Mouse (Mus musculus) frontal cortex, postnatal 14 days (tissue): ENCODE results near the gene Lrrc55.

Experiments
- DNase-seq, 2 experiments: peaks; one replicate each; pipeline ENCODE4 v3.0.0; 2022; ENCODE audit warnings: low spot score in 2 of 2

Gene Lrrc55

DNA sequence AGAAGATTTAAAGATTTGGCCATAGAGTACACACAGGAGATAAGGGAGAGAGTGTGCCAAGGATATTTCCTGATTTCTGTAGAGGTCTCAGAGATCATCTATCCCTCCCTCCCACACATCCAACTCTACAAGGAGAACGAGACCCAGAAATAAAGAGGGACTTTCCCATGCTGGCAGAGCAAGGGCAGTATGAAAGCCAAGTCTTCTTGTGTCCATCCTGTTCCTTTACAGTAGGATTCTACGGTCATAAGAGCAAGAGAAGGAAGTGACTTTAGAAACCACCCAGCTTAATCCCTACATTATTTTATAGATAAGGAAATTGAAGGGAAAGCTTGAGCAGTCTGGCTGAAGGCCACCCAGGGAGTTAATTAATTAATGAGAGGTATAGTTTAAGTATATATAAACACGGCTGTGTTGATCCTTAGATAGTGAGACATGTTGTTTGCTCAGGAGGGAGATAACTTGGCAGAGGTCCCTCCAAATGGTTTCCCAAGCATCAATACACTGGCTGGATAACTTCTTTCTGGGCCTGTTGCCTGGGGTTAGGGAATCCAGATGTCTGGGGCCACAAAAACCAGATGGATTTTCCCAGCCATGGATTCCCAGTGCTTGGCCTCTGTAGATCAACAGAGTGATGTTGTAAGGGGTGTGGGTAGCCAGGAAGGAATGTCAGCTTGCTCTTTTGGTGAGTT, 24.8 kb downstream of the Lrrc55 start:
- no peak for DNase-seq

DNA sequence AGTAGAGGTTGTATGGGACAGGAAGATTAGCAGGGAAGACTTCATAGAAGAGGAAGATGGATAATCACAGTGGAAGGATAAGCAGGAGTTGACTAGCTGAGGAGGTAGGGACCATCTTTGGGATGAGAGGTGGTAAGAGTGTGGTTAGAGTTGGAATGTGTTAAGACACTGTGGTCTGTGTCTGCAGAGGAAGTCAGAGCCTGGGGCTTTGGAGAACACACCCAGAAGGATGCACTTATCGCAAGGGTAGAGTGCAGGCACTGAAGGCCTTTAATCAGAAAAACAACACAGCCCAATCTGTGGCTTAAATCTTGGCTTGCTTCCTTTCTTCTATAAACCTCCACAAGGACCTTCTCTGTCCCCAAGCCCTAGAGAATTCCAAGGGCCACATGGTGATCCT, 28.7 kb downstream of the Lrrc55 start:
- no peak for DNase-seq

- DNase-seq, result no peak
Measured at GRCm38 (mm10) chr2:85167624-85168023, 29.4 kb downstream of the Lrrc55 start.

- no peak for DNase-seq
Measured at GRCm38 (mm10) chr2:85163311-85164047, 33.5 kb downstream of the Lrrc55 start.

- no peak for DNase-seq
Measured at GRCm38 (mm10) chr2:85161638-85162093, 35.3 kb downstream of the Lrrc55 start.

DNA sequence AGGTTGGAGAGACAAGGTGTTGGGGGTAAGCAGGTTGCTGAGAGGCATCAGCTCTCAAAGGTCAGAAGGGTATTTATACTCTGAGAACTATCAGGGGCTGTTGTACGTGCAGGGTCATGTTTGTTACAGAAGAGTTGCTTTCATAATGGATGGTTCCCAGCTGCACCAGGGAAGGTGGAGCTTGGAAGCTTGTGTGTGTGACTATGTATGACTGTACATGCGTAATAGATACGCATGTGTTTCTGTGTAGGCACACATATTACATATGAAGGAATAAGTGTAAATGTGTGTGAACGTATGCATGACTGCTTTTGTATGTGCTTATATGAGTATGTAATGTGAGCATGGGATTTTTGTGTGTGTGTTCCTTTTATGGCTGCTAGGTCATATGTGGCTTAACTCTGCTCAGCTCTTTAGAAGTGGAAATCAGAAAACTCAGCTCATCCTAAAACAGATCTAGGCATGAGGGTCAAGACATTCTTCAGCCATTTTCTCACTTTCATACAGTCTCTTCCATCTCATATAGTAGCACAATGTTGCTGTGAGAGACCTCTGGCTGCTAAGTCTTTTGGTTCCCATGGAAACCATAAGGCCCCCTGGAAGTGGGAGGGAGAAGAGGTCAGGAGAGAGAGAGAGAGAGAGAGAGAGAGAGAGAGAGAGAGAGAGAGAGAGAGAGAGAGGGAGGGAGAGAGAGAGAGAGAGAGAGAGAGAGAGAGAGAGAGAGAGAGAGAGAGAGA, 35.9 kb downstream of the Lrrc55 start:
- no peak for DNase-seq

DNA sequence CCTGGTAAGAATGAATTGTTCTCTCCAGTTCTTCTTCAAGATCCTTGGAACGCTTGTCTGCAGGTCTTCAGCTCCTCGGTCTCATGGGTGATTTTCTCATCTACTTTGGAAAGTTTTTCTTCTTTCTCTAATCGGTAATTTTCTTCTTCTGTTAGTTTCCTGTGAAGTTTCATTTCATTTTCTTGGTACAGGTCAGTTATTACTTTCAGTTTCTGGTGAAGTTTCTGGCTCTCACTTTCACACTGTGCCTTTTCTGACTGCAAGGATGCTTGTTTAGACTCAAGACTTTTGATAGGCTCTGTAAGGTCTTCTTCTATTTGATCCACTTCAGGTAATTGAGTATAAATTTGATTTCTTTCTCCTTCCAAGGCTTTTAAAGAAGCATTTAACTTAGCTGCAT, 39.6 kb downstream of the Lrrc55 start:
- DNase-seq, result no peak

- no peak for DNase-seq
Measured at GRCm38 (mm10) chr2:85156136-85156535, 40.9 kb downstream of the Lrrc55 start.

GRCm38 (mm10) chr2:85155334-85155733, 41.7 kb downstream of the Lrrc55 start:
- DNase-seq, result no peak

GRCm38 (mm10) chr2:85151233-85151632, 45.8 kb downstream of the Lrrc55 start:
- no peak for DNase-seq

- no peak for DNase-seq
Measured at GRCm38 (mm10) chr2:85150373-85150772, 46.6 kb downstream of the Lrrc55 start.

- DNase-seq, result no peak
Measured at GRCm38 (mm10) chr2:85147481-85147880, 49.5 kb downstream of the Lrrc55 start.

GRCm38 (mm10) chr2:85145346-85145745, 51.7 kb downstream of the Lrrc55 start:
- DNase-seq, result no peak

- DNase-seq, result no peak
Measured at GRCm38 (mm10) chr2:85144908-85145307, 52.1 kb downstream of the Lrrc55 start.

DNA sequence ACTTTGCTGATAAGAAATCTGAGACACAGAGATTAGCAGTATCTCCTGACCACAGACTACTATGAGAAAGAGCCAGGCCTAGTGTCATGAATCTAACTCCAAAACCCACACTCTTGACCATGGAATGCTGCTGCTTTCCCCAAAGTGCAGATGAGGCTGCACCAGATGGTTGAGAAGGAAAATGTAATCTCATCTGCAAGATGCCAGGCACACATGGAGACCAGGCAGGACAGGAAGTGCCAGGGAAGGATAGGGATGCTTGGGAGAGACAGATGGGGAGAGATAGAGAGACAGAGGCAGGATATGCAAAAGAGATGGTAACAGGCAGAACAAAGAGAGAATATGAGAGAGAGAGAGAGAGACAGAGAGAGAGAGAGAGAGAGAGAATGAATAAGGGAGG, 56.2 kb downstream of the Lrrc55 start:
- no peak for DNase-seq

DNA sequence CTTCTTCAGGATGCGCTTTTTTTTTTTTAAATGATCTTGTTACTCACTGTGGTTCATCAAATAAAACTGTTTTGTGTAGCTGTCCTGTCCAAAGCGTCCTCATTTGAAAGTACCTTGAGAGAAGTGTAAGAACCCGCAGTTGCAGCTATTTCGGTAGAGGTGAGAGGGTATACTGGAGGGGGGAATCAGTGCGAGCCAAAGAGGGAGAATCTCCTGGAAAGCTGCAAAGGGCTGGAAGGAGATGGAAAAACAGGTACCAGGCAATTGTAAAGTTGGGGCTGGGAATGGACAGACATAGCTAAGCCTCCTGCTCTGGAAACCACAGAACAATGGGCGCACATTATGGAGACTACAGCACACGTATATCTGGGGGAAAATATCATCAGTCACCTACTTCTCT, 57.2 kb downstream of the Lrrc55 start:
- DNase-seq, result no peak

DNA sequence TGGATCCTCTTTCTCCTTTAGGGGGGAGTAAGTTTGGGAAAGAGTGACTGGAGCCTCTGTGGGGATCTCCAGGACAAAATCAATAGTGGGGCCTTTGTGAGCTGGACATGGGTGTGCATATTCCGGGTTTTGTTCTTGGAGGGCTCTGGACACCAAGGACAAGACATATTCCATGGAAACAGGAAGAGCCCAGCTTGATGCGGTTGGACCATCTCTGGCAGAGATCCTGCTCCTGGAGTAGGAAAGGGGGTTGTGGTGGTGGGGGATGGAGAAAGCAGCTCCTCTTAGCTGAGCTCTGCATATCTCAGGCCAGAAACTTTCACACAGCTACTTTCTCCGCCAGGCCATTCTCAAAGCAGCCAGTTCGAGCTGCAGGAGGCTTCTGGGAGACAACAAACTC, 57.6 kb downstream of the Lrrc55 start:
- DNase-seq, result no peak

DNA sequence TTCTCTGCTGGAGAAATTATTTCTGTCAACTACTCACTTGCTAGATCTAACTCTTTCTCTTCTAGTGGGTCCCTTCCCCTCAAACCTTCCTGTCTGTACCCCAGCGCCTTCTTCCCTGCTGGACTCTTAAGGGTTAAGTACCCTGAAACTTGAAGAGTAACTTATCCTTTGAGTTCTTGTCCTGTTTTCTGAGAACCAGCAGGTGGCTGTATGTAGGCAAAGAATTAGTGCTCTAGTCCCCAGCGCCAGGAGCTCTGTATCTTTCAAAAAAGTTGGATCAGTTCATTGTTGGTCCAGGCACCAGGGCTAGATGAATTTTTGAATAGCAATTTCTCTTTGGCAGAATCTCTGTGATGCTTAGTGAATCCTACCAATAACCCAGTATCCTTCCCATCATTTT, 58.9 kb downstream of the Lrrc55 start:
- no peak for DNase-seq

- DNase-seq, result no peak
Measured at GRCm38 (mm10) chr2:85137601-85138140, 59.3 kb downstream of the Lrrc55 start.

DNA sequence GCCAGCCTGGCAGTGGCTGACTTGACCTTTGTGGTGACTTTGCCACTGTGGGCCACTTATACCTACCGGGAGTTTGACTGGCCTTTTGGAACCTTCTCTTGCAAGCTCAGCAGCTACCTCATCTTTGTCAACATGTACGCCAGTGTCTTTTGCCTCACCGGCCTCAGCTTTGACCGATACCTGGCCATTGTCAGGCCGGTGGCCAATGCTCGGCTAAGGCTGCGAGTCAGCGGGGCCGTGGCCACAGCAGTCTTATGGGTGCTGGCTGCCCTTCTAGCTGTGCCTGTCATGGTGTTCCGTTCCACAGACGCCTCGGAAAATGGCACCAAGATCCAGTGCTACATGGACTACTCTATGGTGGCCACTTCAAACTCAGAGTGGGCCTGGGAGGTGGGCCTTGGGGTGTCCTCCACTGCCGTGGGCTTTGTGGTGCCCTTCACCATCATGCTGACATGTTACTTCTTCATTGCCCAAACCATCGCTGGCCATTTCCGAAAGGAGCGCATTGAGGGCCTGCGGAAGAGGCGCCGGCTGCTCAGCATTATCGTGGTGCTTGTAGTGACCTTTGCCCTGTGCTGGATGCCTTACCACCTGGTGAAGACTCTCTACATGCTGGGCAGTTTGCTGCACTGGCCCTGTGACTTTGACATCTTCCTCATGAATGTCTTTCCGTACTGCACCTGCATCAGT, 60.0 kb downstream of the Lrrc55 start:
- DNase-seq, result no peak

DNA sequence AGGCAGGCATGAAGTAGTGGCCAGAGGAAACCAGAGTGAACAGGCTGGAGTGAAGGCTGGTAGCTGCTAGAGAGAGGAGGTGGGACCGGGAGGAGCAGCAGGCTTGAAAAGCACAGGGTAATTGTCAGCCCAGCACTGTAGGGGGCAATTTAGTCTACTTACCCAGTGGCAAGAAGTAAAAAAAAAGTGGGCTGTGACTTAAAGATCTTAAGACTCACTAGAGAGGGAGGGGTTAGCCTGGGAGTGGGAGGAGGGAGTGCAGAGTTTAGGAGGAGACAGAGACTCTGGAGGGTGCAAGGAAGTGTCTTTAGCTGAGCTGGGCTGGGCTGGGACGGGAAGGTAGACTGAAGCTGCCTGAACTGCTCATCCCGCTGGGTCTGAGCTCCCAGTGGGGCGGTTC, 60.9 kb downstream of the Lrrc55 start, which contains the start of gene Aplnr:
Gene Aplnr, plus strand, starts transcription at position 137 of the 400 bp plus-strand sequence.
- no peak for DNase-seq

- no peak for DNase-seq
Measured at GRCm38 (mm10) chr2:85135099-85135498, 61.9 kb downstream of the Lrrc55 start.
